Mouse (Mus musculus): Measurements from ENCODE around the gene Mfsd14a.

GRCm38 (mm10) chr3:116620636-116621370 lies 41.7 kb downstream of the Mfsd14a start:
- TF ChIP-seq CTCF (IDR thresholded peaks at IDR 0.05; ENCODE audit: low read depth, low read length) = no peak
- TF ChIP-seq POLR2A (IDR thresholded peaks at IDR 0.05; ENCODE audit: extremely low read depth, insufficient read depth, low read length) = no peak
